Mouse (Mus musculus): ENCODE data around the gene Coch. TPM values are rescaled to one million over a fixed set of nuclear protein-coding genes. Genes with fewer than 3 reads are reported as not detected.

The Coch gene
- polyA plus RNA-seq, 1 experiment from 2014 or later = 0.42 TPM

- TF ChIP-seq EP300 (IDR thresholded peaks at IDR 0.05) (no peak), CTCF (IDR thresholded peaks at IDR 0.05) (no peak)
- no peak overlapping the region for H3K9ac ChIP-seq (replicated peaks; ENCODE audit: low read depth)
- WGBS = 97% methylated on average over 10 of the region's 10 CpGs
- H3K27ac ChIP-seq (ENCODE audit: low read length) = no peak overlapping the region
- no peaks in the 10 kb centered on the region for H3K36me3 ChIP-seq (ENCODE audit: insufficient read depth, low read length)
- H3K4me2 ChIP-seq (replicated peaks; ENCODE audit: low read depth, low read length) = no peak overlapping the region
- ATAC-seq (no peak), DNase-seq (ENCODE audit: low spot score) (no peak)
- H3K9me3 ChIP-seq (ENCODE audit: low read length) = no peaks in the 10 kb centered on the region
- H3K4me1 ChIP-seq (ENCODE audit: insufficient read depth, low read depth, low read length) = no peaks in the 10 kb centered on the region
- no peak overlapping the region for H3K4me3 ChIP-seq (ENCODE audit: low read depth, low read length)
- H3K27me3 ChIP-seq (replicated peaks; ENCODE audit: insufficient read depth, low read length) = no peaks in the 10 kb centered on the region
Observed at GRCm38 (mm10) chr12:51603306-51603705, 10.2 kb downstream of the Coch start.

DNA sequence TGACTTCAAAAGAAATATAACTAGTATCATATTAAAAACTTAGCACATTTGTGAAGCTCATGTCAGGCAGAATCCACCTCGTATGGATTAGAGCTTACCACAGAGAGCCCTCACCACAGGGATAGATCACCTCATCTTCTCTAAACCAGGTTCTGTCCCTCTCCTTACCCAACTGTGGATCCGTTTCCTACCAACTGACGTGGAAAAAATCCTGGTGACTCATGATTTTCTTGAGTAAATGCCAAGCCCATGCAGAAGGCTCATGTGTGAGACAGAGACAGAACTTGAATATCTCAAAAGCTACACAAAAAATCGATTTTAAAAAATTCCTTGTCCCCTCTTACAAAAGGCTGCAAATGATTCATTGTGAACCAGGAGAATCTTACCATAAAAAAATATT, 13.0 kb downstream of the Coch start:
- ATAC-seq = no peak
- H3K9me3 ChIP-seq (ENCODE audit: low read length) = no peaks in the 10 kb centered on the region
- no peak for DNase-seq (ENCODE audit: low spot score)
- no peaks in the 10 kb centered on the region for H3K4me1 ChIP-seq (ENCODE audit: insufficient read depth, low read depth, low read length)
- H3K9ac ChIP-seq (replicated peaks; ENCODE audit: low read depth) = no peak overlapping the region
- TF ChIP-seq CTCF (IDR thresholded peaks at IDR 0.05) = no peak
- no peak for TF ChIP-seq EP300 (IDR thresholded peaks at IDR 0.05)
- no peak overlapping the region for H3K4me3 ChIP-seq (ENCODE audit: low read depth, low read length)
- WGBS = 83% methylated on average over 4 of the region's 4 CpGs
- H3K27me3 ChIP-seq (replicated peaks; ENCODE audit: insufficient read depth, low read length) = no peaks in the 10 kb centered on the region
- no peak overlapping the region for H3K4me2 ChIP-seq (replicated peaks; ENCODE audit: low read depth, low read length)
- peaks cover 8% of the 10 kb centered on the region; the same call in 1 of the 2 replicates for H3K36me3 ChIP-seq (ENCODE audit: insufficient read depth, low read length)
- no peak overlapping the region for H3K27ac ChIP-seq (ENCODE audit: low read length)

- DNase-seq (ENCODE audit: low spot score) = no peak
- H3K36me3 ChIP-seq (ENCODE audit: insufficient read depth, low read length) = peaks cover 12% of the 10 kb centered on the region; the same call in 1 of the 2 replicates
Observed at GRCm38 (mm10) chr12:51612361-51612760, 19.2 kb downstream of the Coch start.

GRCm38 (mm10) chr12:51620572-51620971, 27.4 kb downstream of the Coch start:
- H3K27ac ChIP-seq (ENCODE audit: low read length) = no peak overlapping the region
- DNase-seq (ENCODE audit: low spot score) = no peak
- H3K4me1 ChIP-seq (ENCODE audit: insufficient read depth, low read depth, low read length) = no peaks in the 10 kb centered on the region
- peaks cover 12% of the 10 kb centered on the region; the same call in 1 of the 2 replicates for H3K36me3 ChIP-seq (ENCODE audit: insufficient read depth, low read length)
- no peak for TF ChIP-seq CTCF (IDR thresholded peaks at IDR 0.05)
- TF ChIP-seq EP300 (IDR thresholded peaks at IDR 0.05) = no peak
- no peaks in the 10 kb centered on the region for H3K27me3 ChIP-seq (replicated peaks; ENCODE audit: insufficient read depth, low read length)
- H3K4me3 ChIP-seq (ENCODE audit: low read depth, low read length) = no peak overlapping the region
- no peak overlapping the region for H3K4me2 ChIP-seq (replicated peaks; ENCODE audit: low read depth, low read length)
- ATAC-seq = no peak
- H3K9ac ChIP-seq (replicated peaks; ENCODE audit: low read depth) = no peak overlapping the region
- no peaks in the 10 kb centered on the region for H3K9me3 ChIP-seq (ENCODE audit: low read length)

More at GRCm38 (mm10) chr12:51612361-51612760, 19.2 kb downstream of the Coch start:
- H3K9me3 ChIP-seq (ENCODE audit: low read length) = no peaks in the 10 kb centered on the region
- no peak overlapping the region for H3K4me2 ChIP-seq (replicated peaks; ENCODE audit: low read depth, low read length)
- WGBS = 87% methylated on average over 5 of the region's 5 CpGs
- H3K4me1 ChIP-seq (ENCODE audit: insufficient read depth, low read depth, low read length) = no peaks in the 10 kb centered on the region
- TF ChIP-seq CTCF (IDR thresholded peaks at IDR 0.05) (no peak), EP300 (IDR thresholded peaks at IDR 0.05) (no peak)
- no peak overlapping the region for H3K9ac ChIP-seq (replicated peaks; ENCODE audit: low read depth)
- no peaks in the 10 kb centered on the region for H3K27me3 ChIP-seq (replicated peaks; ENCODE audit: insufficient read depth, low read length)
- no peak for ATAC-seq
- H3K4me3 ChIP-seq (ENCODE audit: low read depth, low read length) = no peak overlapping the region
- H3K27ac ChIP-seq (ENCODE audit: low read length) = no peak overlapping the region

- no peak overlapping the region for H3K9ac ChIP-seq (replicated peaks; ENCODE audit: low read depth)
- no peak for ATAC-seq
- H3K27me3 ChIP-seq (replicated peaks; ENCODE audit: insufficient read depth, low read length) = no peaks in the 10 kb centered on the region
- no peak overlapping the region for H3K4me2 ChIP-seq (replicated peaks; ENCODE audit: low read depth, low read length)
- H3K4me3 ChIP-seq (ENCODE audit: low read depth, low read length) = no peak overlapping the region
- TF ChIP-seq EP300 (IDR thresholded peaks at IDR 0.05) (no peak), CTCF (IDR thresholded peaks at IDR 0.05) (no peak)
- H3K27ac ChIP-seq (ENCODE audit: low read length) = no peak overlapping the region
- H3K36me3 ChIP-seq (ENCODE audit: insufficient read depth, low read length) = peaks cover 11% of the 10 kb centered on the region; the same call in 1 of the 2 replicates
- 82% methylated on average over 5 of the region's 5 CpGs for WGBS
- H3K4me1 ChIP-seq (ENCODE audit: insufficient read depth, low read depth, low read length) = no peaks in the 10 kb centered on the region
- DNase-seq (ENCODE audit: low spot score) = no peak
- H3K9me3 ChIP-seq (ENCODE audit: low read length) = no peaks in the 10 kb centered on the region
Observed at GRCm38 (mm10) chr12:51621161-51621560, 28.0 kb downstream of the Coch start.

- H3K27ac ChIP-seq (ENCODE audit: low read length) = no peak overlapping the region
- H3K4me2 ChIP-seq (replicated peaks; ENCODE audit: low read depth, low read length) = no peak overlapping the region
- no peak for ATAC-seq
- H3K27me3 ChIP-seq (replicated peaks; ENCODE audit: insufficient read depth, low read length) = no peaks in the 10 kb centered on the region
- peak; percentile 14 for DNase-seq (ENCODE audit: low spot score)
- H3K9me3 ChIP-seq (ENCODE audit: low read length) = no peaks in the 10 kb centered on the region
- no peak overlapping the region for H3K4me3 ChIP-seq (ENCODE audit: low read depth, low read length)
- TF ChIP-seq CTCF (IDR thresholded peaks at IDR 0.05) (peak; percentile 35), EP300 (IDR thresholded peaks at IDR 0.05) (no peak)
- no peak overlapping the region for H3K9ac ChIP-seq (replicated peaks; ENCODE audit: low read depth)
- H3K36me3 ChIP-seq (ENCODE audit: insufficient read depth, low read length) = peaks cover 7% of the 10 kb centered on the region; the same call in 1 of the 2 replicates
- H3K4me1 ChIP-seq (ENCODE audit: insufficient read depth, low read depth, low read length) = no peaks in the 10 kb centered on the region
- WGBS = 82% methylated on average over 5 of the region's 5 CpGs
Observed at GRCm38 (mm10) chr12:51622670-51623365, 29.7 kb downstream of the Coch start.

Data from lung, postnatal 0 days (tissue).